Mouse (Mus musculus): ENCODE data around the gene Snx13. TPM values are rescaled to one million over a fixed set of nuclear protein-coding genes. Genes with fewer than 3 reads are reported as not detected.

The Snx13 gene
- total RNA-seq, 2 experiments from 2014 or later: 61.1 to 67.2 TPM

DNA sequence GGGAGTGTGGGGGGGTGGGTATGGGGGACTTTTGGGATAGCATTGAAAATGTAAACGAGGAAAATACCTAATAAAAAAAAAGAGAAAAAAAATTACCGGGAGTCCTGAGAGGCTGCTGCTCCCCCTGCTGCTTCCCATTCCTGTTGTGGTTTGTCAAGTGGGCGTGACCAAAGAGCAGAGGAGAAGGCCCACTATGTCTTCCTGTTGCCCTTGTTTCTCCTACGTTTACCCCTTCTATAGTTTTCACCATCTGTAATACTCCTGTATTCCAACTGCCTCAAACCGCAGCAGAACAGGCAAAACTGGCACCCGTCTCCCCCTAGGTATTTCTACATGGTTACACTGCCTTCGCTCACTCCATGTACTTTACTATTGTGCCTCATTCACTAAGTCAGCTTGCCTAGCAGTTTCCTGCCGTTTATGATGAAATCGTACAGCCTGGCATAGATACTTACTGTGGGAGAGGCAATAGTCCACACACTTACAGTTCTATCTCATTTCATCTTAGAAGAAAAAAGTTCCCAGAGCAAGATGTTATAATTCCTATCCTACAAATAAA is 28.2 kb upstream of the Snx13 start:
- TF ChIP-seq CTCF (IDR thresholded peaks at IDR 0.05): no peak
- intact Hi-C loops (cut with DNase I): loop anchor here (5.0 to 10.0 kb wide), 4 partner anchors 111 to 1544 kb away; no protein-coding TSS in a partner anchor
- no peak for DNase-seq (ENCODE audit: extremely low spot score in 1 of 2, low spot score in 2 of 2)
- Histone ChIP-seq H3K4me3 (no peak overlapping the region), H3K27ac (no peak overlapping the region)

GRCm38 (mm10) chr12:35021285-35021684 is 25.7 kb upstream of the Snx13 start:
- DNase-seq (ENCODE audit: extremely low spot score in 1 of 2, low spot score in 2 of 2): no peak
- no peak for TF ChIP-seq CTCF (IDR thresholded peaks at IDR 0.05)
- H3K4me3 ChIP-seq: no peak overlapping the region
- no peak overlapping the region for H3K27ac ChIP-seq
- intact Hi-C loops (cut with DNase I): no loop called here

- no peak for DNase-seq (ENCODE audit: extremely low spot score in 1 of 2, low spot score in 2 of 2)
- no peak overlapping the region for H3K27ac ChIP-seq
- H3K4me3 ChIP-seq: no peak overlapping the region
- intact Hi-C loops (cut with DNase I): no loop called here
- no peak for TF ChIP-seq CTCF (IDR thresholded peaks at IDR 0.05)
Measured at GRCm38 (mm10) chr12:35022066-35022465, 24.9 kb upstream of the Snx13 start.

GRCm38 (mm10) chr12:35025916-35026432 is 21.0 kb upstream of the Snx13 start:
- no peak for TF ChIP-seq CTCF (IDR thresholded peaks at IDR 0.05)
- Histone ChIP-seq H3K4me3 (no peak overlapping the region), H3K27ac (no peak overlapping the region)
- intact Hi-C loops (cut with DNase I): no loop called here
- DNase-seq (ENCODE audit: extremely low spot score in 1 of 2, low spot score in 2 of 2): no peak

GRCm38 (mm10) chr12:35027533-35027932 is 19.5 kb upstream of the Snx13 start:
- Histone ChIP-seq H3K4me3 (no peak overlapping the region), H3K27ac (no peak overlapping the region)
- no peak for TF ChIP-seq CTCF (IDR thresholded peaks at IDR 0.05)
- intact Hi-C loops (cut with DNase I): no loop called here
- no peak for DNase-seq (ENCODE audit: extremely low spot score in 1 of 2, low spot score in 2 of 2)

DNA sequence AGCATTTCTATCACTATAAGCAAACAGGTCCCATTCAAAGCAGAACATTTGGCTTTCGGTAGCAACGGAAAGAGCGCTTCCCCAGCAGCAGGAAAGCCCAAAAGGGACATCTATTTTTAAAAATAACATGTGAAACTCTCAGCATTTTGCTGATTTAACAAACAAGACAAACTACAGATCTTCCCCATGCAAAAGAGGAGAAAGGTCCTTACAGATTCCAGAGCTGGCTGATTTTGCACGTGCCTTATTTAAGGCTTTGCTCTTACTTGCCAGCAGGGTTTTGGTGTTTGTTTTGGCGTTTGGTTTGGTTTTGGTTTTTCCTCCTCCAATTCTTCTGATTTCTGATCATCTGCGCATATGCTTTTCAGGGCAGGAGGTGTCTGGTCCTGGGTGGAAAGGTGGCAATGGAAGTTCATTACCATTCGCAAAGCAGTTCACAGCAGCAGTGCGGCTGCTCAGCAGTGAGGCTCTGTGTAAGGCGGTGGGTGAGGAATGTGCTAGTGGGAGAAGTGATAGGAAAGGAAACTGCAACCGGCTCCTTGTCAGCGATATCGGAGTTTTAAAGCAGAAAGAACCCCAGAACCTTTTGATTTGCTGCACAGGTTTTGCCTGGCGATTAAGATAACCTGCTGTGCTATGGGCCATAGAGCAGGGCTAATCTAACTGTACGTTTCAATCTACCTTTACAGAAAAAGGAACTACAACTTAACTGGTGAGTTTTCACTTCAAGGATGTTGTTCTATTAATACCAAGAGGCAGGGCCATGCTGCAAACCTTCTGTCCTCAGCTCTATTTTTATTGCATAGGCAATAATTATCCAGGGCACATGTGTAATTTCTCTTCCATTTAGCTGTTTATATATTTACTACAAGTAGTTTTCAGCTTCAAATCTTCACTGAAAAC is 8.1 kb upstream of the Snx13 start:
- H3K27ac ChIP-seq: peak overlapping the region; percentile 89
- peak; percentile 23 to 36 for DNase-seq (ENCODE audit: extremely low spot score in 1 of 2, low spot score in 2 of 2)
- intact Hi-C loops (cut with DNase I): no loop called here
- no peak; the same call in none of the 2 replicates for TF ChIP-seq CTCF (IDR thresholded peaks at IDR 0.05)
- H3K4me3 ChIP-seq: peak overlapping the region; percentile 45

DNA sequence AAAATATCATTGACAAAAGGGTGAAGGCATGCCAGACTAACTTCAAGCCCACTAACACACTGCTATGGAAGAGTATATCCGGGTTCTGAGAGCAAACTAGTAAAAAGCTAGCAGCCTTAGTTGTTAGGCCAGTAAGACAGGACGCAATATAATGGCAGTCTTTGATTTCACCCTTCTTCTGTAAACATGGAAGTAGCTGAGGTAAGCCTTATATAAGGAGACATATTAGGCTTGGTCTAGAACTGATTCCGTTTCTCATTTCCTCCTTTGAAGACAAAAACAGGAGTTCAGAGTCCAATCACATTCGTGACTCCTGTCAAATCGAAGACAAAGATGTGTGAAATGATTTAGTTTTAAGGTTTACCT is 7.4 kb upstream of the Snx13 start:
- DNase-seq (ENCODE audit: extremely low spot score in 1 of 2, low spot score in 2 of 2): no peak
- intact Hi-C loops (cut with DNase I): no loop called here
- Histone ChIP-seq H3K4me3 (no peak overlapping the region), H3K27ac (peak overlapping the region; percentile 89)
- TF ChIP-seq CTCF (IDR thresholded peaks at IDR 0.05): no peak

DNA sequence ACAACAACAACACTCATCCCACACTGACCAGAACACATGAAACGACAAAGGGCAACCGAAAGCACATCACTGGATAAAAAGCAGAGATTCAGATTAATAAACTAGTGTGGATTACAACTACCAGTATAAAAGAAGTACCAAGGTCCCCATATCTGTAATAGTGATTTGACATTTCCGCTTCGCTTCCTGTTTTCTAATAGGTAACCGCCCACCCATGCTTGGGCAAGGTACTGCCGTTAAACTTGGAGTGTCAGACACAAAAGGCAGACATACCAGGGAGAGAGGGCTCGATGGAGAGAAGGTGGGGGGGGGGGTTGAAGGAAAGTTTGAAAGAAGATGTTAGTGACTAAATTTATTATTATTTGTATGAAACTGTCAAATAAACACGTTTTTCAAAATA is 5.0 kb upstream of the Snx13 start:
- no peak overlapping the region for H3K27ac ChIP-seq
- DNase-seq (ENCODE audit: extremely low spot score in 1 of 2, low spot score in 2 of 2): no peak
- TF ChIP-seq CTCF (IDR thresholded peaks at IDR 0.05): no peak
- intact Hi-C loops (cut with DNase I): no loop called here
- H3K4me3 ChIP-seq: no peak overlapping the region

DNA sequence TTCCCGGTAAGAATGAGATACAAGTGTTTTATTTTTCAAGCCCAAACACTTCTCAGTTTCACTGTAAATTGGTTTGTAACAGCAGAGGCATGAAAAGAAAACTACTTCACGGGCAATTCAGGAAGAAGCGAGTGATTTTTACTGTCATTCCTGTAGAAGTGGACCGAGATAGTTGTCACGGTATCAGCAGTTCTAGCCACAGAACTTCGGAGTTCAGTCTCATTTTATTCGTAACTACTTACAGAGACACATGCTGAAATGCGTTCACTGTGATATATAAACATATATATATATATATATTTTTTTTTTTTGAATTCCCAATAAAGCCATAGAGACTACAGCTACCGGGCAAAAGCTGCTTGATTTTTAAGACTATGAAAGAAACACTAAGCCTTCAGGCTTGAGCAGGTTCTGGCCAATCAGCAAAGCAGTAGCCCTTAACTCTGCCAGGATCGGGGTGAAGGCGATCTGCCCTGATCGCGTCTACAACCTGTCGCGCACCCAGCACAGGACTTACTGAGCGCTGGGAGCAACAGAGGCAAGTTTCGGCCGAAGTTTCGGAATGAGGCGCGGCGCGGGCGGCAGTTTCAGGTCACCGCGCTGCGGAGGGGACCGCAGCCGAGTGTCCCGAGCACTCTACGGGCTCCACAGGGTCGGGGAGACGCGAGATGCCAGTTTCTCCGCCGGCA is 532 bp upstream of the Snx13 start:
- Histone ChIP-seq H3K4me3 (peak overlapping the region; percentile 70), H3K27ac (peak overlapping the region; percentile 90)
- no peak for DNase-seq (ENCODE audit: extremely low spot score in 1 of 2, low spot score in 2 of 2)
- intact Hi-C loops (cut with DNase I): no loop called here
- TF ChIP-seq CTCF (IDR thresholded peaks at IDR 0.05): no peak

DNA sequence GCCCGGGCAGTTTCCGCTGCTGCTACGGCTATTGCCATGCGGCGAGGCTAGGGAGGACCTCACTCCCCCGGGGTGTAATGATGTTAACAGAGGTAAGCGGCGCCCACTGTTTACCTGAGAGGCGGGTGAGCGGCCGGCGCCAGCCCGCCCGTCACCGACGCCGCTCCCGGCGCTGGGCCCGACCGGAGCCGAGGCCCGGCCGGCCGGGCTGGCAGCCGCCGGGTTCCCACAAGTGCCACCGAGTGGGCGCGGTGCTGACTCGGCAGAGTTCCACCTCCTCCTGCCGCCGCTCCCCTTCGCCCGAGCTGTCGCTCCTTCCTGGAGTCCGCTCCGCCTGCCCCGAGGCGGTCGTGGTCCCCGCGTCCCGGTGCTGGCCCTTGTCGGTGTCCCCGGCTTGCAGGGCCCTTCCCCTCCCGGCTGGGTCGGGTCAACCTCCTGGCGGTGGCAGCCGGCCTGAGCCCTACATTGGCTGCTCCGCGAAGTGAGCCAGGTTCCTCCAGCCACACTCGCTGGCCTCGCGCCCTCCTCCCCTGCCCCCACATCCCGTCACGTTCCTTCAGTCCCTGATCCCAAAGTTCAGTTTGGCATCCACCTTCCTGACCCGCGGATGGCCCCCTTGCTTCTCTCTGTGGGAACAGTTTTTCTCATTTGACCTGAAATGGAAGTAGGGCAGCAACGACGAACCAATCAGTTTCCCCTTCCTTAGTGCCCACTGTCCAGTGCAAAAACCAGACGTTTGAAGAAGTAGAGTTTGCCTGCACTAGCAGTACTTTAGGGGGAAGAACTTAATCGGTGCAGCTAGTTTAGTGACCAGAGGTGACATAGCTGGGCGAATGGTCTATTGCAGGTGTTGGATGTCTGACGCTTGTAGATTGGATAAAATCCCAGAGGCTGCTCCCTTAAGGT is 587 bp downstream of the Snx13 start:
- peak in 1 of 2 experiments; percentile 55 for DNase-seq (ENCODE audit: extremely low spot score in 1 of 2, low spot score in 2 of 2)
- peak overlapping the region; percentile 70 for H3K4me3 ChIP-seq
- intact Hi-C loops (cut with DNase I): no loop called here

GRCm38 (mm10) chr12:35048891-35049290 is 1.9 kb downstream of the Snx13 start:
- no peak for TF ChIP-seq CTCF (IDR thresholded peaks at IDR 0.05)
- no peak for DNase-seq (ENCODE audit: extremely low spot score in 1 of 2, low spot score in 2 of 2)
- Histone ChIP-seq H3K4me3 (no peak overlapping the region; the same call in 1 of the 2 replicates), H3K27ac (no peak overlapping the region)
- intact Hi-C loops (cut with DNase I): no loop called here

More for the DNA sequence above, 587 bp downstream of the Snx13 start:
- TF ChIP-seq CTCF (IDR thresholded peaks at IDR 0.05): peak; percentile 3
- H3K27ac ChIP-seq: peak overlapping the region; percentile 98
